Mouse (Mus musculus) ES-E14 (cell line): ENCODE measurements around the gene Tex21.

Experiments
- CHD2 ChIP-seq: IDR thresholded peaks from 2 replicates; pipeline ENCODE4 v1.6.1; 2014; ENCODE audit warnings: mild to moderate bottlenecking, low read depth, low read length, inconsistent platforms
- HCFC1 ChIP-seq: IDR thresholded peaks from 2 replicates; pipeline ENCODE4 v1.6.1; 2012; ENCODE audit warnings: low read length, inconsistent platforms, borderline replicate concordance; ENCODE audit not compliant: insufficient read depth
- ZNF384 ChIP-seq: IDR thresholded peaks from 2 replicates; pipeline ENCODE4 v1.6.1; 2012; ENCODE audit warnings: low read depth, low read length, inconsistent platforms

GRCm38 (mm10) chr12:76265001-76265400 lies 18.5 kb upstream of the Tex21 start:
- TF ChIP-seq CHD2, result no peak
- no peak for TF ChIP-seq ZNF384
- TF ChIP-seq HCFC1, result no peak
